Mouse (Mus musculus): ENCODE measurements at regions not wholly inside any gene's neighbourhood (a gene's known extent, or its start where the extent isn't known, plus 50 kb on each side); places are given as distances from the start of the nearest gene placed in this dataset.

DNA sequence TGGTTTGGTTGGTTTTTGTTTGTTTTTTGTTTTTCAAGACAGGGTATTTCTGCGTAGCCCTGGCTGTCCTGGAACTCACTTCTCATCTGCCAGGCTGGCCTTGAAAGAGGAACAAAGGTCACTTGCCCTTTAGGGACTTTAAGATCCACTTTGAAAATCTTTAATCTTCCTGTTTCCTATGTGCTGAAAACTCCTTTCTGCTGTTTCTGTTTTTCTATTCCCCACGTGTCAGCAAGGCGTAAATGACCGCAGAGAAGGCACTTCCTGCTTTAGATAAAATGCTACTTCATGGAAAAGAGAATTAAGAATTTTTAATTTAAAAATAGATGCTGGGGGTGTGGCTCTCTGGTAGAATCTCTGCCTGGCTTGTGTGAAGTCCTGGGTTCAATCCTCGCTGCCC is 98.9 kb upstream of the Foxn2 start:
- Histone ChIP-seq H3K27me3 (no peaks in the 10 kb centered on the region), H3K4me3 (replicated peaks) (no peak overlapping the region), H3K9ac (no peak overlapping the region), H3K4me2 (no peak overlapping the region), H3K9me3 (no peaks in the 10 kb centered on the region), H3K27ac (no peak overlapping the region), H3K36me3 (replicated peaks) (no peaks in the 10 kb centered on the region), H3K4me1 (no peaks in the 10 kb centered on the region)
- no peak for ATAC-seq (ENCODE audit: low FRiP score)
- 83% methylated on average over 5 of the region's 5 CpGs for WGBS

- no peak for ATAC-seq (ENCODE audit: low FRiP score)
- H3K9ac ChIP-seq: no peak overlapping the region
- H3K9me3 ChIP-seq: no peaks in the 10 kb centered on the region
- no peak overlapping the region for H3K27ac ChIP-seq
- H3K36me3 ChIP-seq (replicated peaks): no peaks in the 10 kb centered on the region
- H3K4me3 ChIP-seq (replicated peaks): no peak overlapping the region
- no peaks in the 10 kb centered on the region for H3K27me3 ChIP-seq
- 88% methylated on average over 17 of the region's 17 CpGs for WGBS
- H3K4me1 ChIP-seq: no peaks in the 10 kb centered on the region
- no peak overlapping the region for H3K4me2 ChIP-seq
These were observed 97.3 kb upstream of the Foxn2 start for GRCm38 (mm10) chr17:88343091-88343783.

DNA sequence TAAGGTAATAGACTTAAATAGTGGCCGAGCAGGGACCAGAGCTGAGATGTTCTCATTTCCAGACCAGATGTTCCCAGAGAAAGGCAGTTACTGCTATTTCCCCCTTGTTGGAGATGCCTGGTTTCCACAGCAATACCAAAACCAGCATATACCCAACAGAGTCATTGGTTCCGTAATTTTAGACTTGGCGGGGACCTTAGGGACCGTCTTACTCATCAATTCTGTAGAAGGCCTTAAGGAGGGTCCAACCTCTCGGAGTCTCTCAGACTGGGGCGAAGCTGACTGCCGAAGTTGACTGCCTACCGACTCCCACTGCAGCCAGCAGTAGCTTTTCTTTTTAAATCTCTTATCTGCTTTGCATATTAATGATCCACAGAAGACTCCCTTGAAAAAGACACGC is 95.1 kb upstream of the Foxn2 start:
- no peak overlapping the region for H3K4me3 ChIP-seq (replicated peaks)
- WGBS: 77% methylated on average over 9 of the region's 9 CpGs
- no peak overlapping the region for H3K9ac ChIP-seq
- no peak overlapping the region for H3K4me2 ChIP-seq
- no peaks in the 10 kb centered on the region for H3K9me3 ChIP-seq
- ATAC-seq (ENCODE audit: low FRiP score): no peak
- H3K27ac ChIP-seq: no peak overlapping the region
- no peaks in the 10 kb centered on the region for H3K4me1 ChIP-seq
- H3K27me3 ChIP-seq: no peaks in the 10 kb centered on the region
- H3K36me3 ChIP-seq (replicated peaks): no peaks in the 10 kb centered on the region

DNA sequence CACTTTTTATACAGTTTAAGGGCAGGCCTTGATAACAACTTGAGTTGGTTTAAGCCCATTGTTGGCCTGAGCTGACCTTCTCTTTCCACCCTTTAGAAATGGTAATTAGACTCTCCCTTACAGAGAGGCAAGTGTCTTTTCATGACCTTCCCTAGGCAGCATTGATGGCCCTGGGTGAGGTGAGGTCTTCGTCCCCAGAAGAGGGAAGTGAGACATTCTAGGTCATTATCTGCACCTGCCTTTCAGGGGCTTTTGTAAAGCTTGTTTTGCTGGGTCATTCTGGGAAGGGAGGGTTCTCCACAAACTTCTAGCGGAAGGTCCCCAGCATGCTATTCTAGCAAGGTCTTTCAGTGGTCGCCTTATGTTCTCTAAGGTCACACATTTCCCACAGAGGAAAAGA is 93.6 kb upstream of the Foxn2 start:
- Histone ChIP-seq H3K27me3 (no peaks in the 10 kb centered on the region), H3K9me3 (no peaks in the 10 kb centered on the region), H3K4me3 (replicated peaks) (no peak overlapping the region), H3K4me1 (no peaks in the 10 kb centered on the region), H3K9ac (no peak overlapping the region), H3K36me3 (replicated peaks) (no peaks in the 10 kb centered on the region), H3K4me2 (no peak overlapping the region), H3K27ac (no peak overlapping the region)
- ATAC-seq (ENCODE audit: low FRiP score): no peak
- 61% methylated on average over 3 of the region's 3 CpGs for WGBS

- Histone ChIP-seq H3K4me1 (no peaks in the 10 kb centered on the region), H3K27ac (no peak overlapping the region), H3K9me3 (peaks cover 4% of the 10 kb centered on the region; the same call in 1 of the 2 replicates), H3K4me3 (replicated peaks) (no peak overlapping the region), H3K36me3 (replicated peaks) (no peaks in the 10 kb centered on the region), H3K27me3 (no peaks in the 10 kb centered on the region), H3K4me2 (no peak overlapping the region), H3K9ac (no peak overlapping the region)
- WGBS: 83% methylated on average over 5 of the region's 5 CpGs
- ATAC-seq (ENCODE audit: low FRiP score): no peak
These were observed 90.6 kb upstream of the Foxn2 start for GRCm38 (mm10) chr17:88349825-88350460.

GRCm38 (mm10) chr17:88350986-88351385 is 89.5 kb upstream of the Foxn2 start:
- Histone ChIP-seq H3K9me3 (peaks cover 4% of the 10 kb centered on the region; the same call in 1 of the 2 replicates), H3K9ac (no peak overlapping the region), H3K27me3 (no peaks in the 10 kb centered on the region), H3K4me2 (no peak overlapping the region), H3K4me1 (no peaks in the 10 kb centered on the region), H3K27ac (no peak overlapping the region), H3K4me3 (replicated peaks) (no peak overlapping the region), H3K36me3 (replicated peaks) (no peaks in the 10 kb centered on the region)
- ATAC-seq (ENCODE audit: low FRiP score): no peak
- WGBS: 74% methylated on average over 5 of the region's 5 CpGs

GRCm38 (mm10) chr17:88352960-88353359 is 87.6 kb upstream of the Foxn2 start:
- Histone ChIP-seq H3K36me3 (replicated peaks) (no peaks in the 10 kb centered on the region), H3K4me1 (no peaks in the 10 kb centered on the region), H3K27me3 (no peaks in the 10 kb centered on the region), H3K9me3 (peaks cover 4% of the 10 kb centered on the region; the same call in 1 of the 2 replicates), H3K9ac (no peak overlapping the region), H3K27ac (no peak overlapping the region), H3K4me3 (replicated peaks) (no peak overlapping the region), H3K4me2 (no peak overlapping the region)
- no peak for ATAC-seq (ENCODE audit: low FRiP score)

DNA sequence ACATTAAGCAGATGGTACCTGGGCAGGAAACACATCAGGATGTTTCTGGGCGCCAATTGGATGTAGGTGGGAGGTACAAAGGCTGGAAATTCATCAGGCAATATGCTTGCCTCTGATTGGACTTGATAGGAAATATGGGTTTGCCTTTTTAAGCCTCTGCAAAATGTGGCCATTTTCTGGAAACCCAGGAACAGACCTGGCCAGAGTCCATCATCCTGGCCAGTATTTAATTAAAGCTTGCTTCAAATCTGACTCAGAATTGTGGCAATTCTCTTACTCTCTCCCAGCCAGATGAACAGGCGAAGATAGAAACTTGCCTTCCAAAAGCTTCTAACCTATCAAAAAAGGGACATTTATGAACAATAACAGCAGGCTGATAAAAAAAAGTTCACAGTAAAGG is 79.3 kb upstream of the Foxn2 start:
- H3K4me1 ChIP-seq: no peaks in the 10 kb centered on the region
- H3K4me3 ChIP-seq (replicated peaks): no peak overlapping the region
- H3K27ac ChIP-seq: no peak overlapping the region
- no peak for ATAC-seq (ENCODE audit: low FRiP score)
- H3K9me3 ChIP-seq: no peaks in the 10 kb centered on the region
- no peak overlapping the region for H3K9ac ChIP-seq
- H3K4me2 ChIP-seq: no peak overlapping the region
- WGBS: 87% methylated on average over 2 of the region's 2 CpGs
- H3K27me3 ChIP-seq: no peaks in the 10 kb centered on the region
- no peaks in the 10 kb centered on the region for H3K36me3 ChIP-seq (replicated peaks)

- ATAC-seq (ENCODE audit: low FRiP score): no peak
- 89% methylated on average over 11 of the region's 11 CpGs for WGBS
These were observed 78.1 kb upstream of the Foxn2 start for GRCm38 (mm10) chr17:88362404-88362803.

GRCm38 (mm10) chr17:88367876-88368275 is 72.6 kb upstream of the Foxn2 start:
- no peak for ATAC-seq (ENCODE audit: low FRiP score)
- H3K36me3 ChIP-seq (replicated peaks): no peaks in the 10 kb centered on the region
- H3K4me1 ChIP-seq: no peaks in the 10 kb centered on the region

More at GRCm38 (mm10) chr17:88362404-88362803, 78.1 kb upstream of the Foxn2 start:
- no peaks in the 10 kb centered on the region for H3K27me3 ChIP-seq
- no peak overlapping the region for H3K4me3 ChIP-seq (replicated peaks)
- H3K27ac ChIP-seq: no peak overlapping the region
- no peaks in the 10 kb centered on the region for H3K36me3 ChIP-seq (replicated peaks)
- H3K9me3 ChIP-seq: no peaks in the 10 kb centered on the region
- no peak overlapping the region for H3K9ac ChIP-seq
- H3K4me1 ChIP-seq: no peaks in the 10 kb centered on the region
- H3K4me2 ChIP-seq: no peak overlapping the region

DNA sequence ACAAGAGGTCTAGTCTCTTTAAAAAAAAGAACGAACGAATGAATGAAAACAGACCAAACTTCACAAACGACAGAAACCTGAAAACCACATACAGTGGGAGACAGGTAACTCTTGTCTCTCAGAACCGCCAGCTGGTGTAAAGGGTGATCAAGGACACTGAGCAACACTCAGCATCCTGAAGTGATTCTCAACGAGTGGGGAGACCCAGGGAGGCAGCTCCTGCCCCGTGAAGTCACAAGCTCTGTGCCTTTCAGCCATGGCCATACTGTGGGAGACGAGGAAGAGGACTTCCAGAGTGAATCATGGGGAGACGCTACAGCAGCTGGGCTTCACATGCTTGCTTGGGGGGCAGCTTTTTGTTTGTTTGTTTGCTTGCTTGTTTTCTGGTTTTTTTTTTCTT is 70.5 kb upstream of the Foxn2 start:
- Histone ChIP-seq H3K4me3 (replicated peaks) (no peak overlapping the region), H3K4me2 (no peak overlapping the region), H3K9ac (no peak overlapping the region), H3K36me3 (replicated peaks) (no peaks in the 10 kb centered on the region), H3K9me3 (no peaks in the 10 kb centered on the region), H3K27ac (no peak overlapping the region), H3K4me1 (no peaks in the 10 kb centered on the region), H3K27me3 (no peaks in the 10 kb centered on the region)
- WGBS: 80% methylated on average over 8 of the region's 8 CpGs
- ATAC-seq (ENCODE audit: low FRiP score): no peak

More at GRCm38 (mm10) chr17:88367876-88368275, 72.6 kb upstream of the Foxn2 start:
- Histone ChIP-seq H3K4me2 (no peak overlapping the region), H3K9me3 (no peaks in the 10 kb centered on the region), H3K27ac (no peak overlapping the region), H3K4me3 (replicated peaks) (no peak overlapping the region), H3K9ac (no peak overlapping the region), H3K27me3 (no peaks in the 10 kb centered on the region)
- 79% methylated on average over 5 of the region's 5 CpGs for WGBS

DNA sequence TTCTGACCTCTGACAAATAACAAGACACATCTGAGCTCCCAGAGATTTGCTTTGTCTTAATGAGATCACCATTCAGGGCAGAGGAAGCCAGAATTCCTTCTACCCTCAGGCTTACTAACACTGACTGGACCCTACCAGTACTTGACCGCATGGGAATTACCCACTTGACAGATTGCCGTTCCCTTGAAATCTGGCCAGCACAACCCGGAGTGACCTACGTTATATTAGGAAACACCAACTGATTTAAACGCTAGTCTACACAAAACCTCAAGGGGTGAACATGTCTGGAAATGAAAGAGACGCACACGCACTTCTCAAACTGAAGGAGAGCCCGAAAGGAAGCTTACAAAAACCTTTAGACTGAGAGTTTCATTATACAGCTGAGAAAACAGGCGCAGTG is 69.8 kb upstream of the Foxn2 start:
- H3K4me3 ChIP-seq (replicated peaks): no peak overlapping the region
- no peaks in the 10 kb centered on the region for H3K4me1 ChIP-seq
- no peaks in the 10 kb centered on the region for H3K36me3 ChIP-seq (replicated peaks)
- no peak overlapping the region for H3K27ac ChIP-seq
- H3K27me3 ChIP-seq: no peaks in the 10 kb centered on the region
- H3K4me2 ChIP-seq: no peak overlapping the region
- H3K9me3 ChIP-seq: no peaks in the 10 kb centered on the region
- 83% methylated on average over 9 of the region's 9 CpGs for WGBS
- ATAC-seq (ENCODE audit: low FRiP score): no peak
- H3K9ac ChIP-seq: no peak overlapping the region

GRCm38 (mm10) chr17:88378505-88378904 is 62.0 kb upstream of the Foxn2 start:
- Histone ChIP-seq H3K4me2 (no peak overlapping the region), H3K4me3 (replicated peaks) (no peak overlapping the region), H3K27me3 (no peaks in the 10 kb centered on the region), H3K9me3 (0 out of 2 replicates have a peak, but pooled peaks cover 3% of the 10 kb centered on the region), H3K36me3 (replicated peaks) (no peaks in the 10 kb centered on the region), H3K4me1 (no peaks in the 10 kb centered on the region), H3K27ac (no peak overlapping the region), H3K9ac (no peak overlapping the region)
- 94% methylated on average over 5 of the region's 5 CpGs for WGBS
- ATAC-seq (ENCODE audit: low FRiP score): no peak

Data from forebrain, embryonic 12.5 days (tissue).